Mouse (Mus musculus) lung, postnatal 0 days (tissue): ENCODE results near the gene Znhit1. TPM values are rescaled to one million over a fixed set of nuclear protein-coding genes. Genes with fewer than 3 reads are reported as not detected.
"Not testable (repeated sequence)": the region's sequence is repeated elsewhere in the genome, so short reads cannot be mapped to it uniquely, and the experiment has no call there.

Experiments used
- ATAC-seq: fragments of 200-750 bp; cut with Nextera tagmentation; 2 replicates; pipeline ENCODE4 v1.8.0; 2017; ENCODE audit warnings: moderate library complexity
- DNase-seq: peaks from one replicate; pipeline ENCODE4 v3.0.0-alpha.2; 2016; ENCODE audit warnings: low spot score
- H3K27ac ChIP-seq: fragments of 300-500 bp; sonication (generic); 2 replicates; pipeline ENCODE4 v1.5.1; 2014; ENCODE audit warnings: antibody characterized with exemption, mild to moderate bottlenecking, low read length, mixed read lengths
- H3K27me3 ChIP-seq: fragments of 300-500 bp; sonication (generic); replicated peaks from 2 replicates; pipeline ENCODE4 v1.6.1; 2014; ENCODE audit warnings: low read length, mixed read lengths; ENCODE audit not compliant: insufficient read depth
- H3K36me3 ChIP-seq: fragments of 300-500 bp; sonication (generic); 2 replicates; pipeline ENCODE4 v1.6.1; 2014; ENCODE audit warnings: low read length, mixed read lengths; ENCODE audit not compliant: insufficient read depth
- H3K4me1 ChIP-seq: fragments of 300-500 bp; sonication (generic); 2 replicates; pipeline ENCODE4 v1.6.1; 2014; ENCODE audit warnings: antibody characterized with exemption, low read depth, low read length, mixed read lengths; ENCODE audit not compliant: insufficient read depth
- H3K4me2 ChIP-seq: fragments of 300-500 bp; sonication (generic); replicated peaks from 2 replicates; pipeline ENCODE4 v1.6.1; 2014; ENCODE audit warnings: low read depth, mild to moderate bottlenecking, low read length, moderate library complexity, mixed read lengths
- H3K4me3 ChIP-seq: fragments of 300-500 bp; sonication (generic); 2 replicates; pipeline ENCODE4 v1.5.1; 2014; ENCODE audit warnings: low read depth, low read length
- H3K9ac ChIP-seq: fragments of 300-500 bp; sonication (generic); replicated peaks from 2 replicates; pipeline ENCODE4 v1.6.1; 2014; ENCODE audit warnings: low read depth, mild to moderate bottlenecking
- H3K9me3 ChIP-seq: fragments of 300-500 bp; sonication (generic); 2 replicates; pipeline ENCODE4 v1.6.1; 2016; ENCODE audit warnings: low read length, mixed read lengths
- CTCF ChIP-seq: IDR thresholded peaks from 2 replicates; pipeline ENCODE4 v1.5.1; 2016; ENCODE audit warnings: antibody characterized with exemption, mild to moderate bottlenecking
- EP300 ChIP-seq: IDR thresholded peaks from 2 replicates; pipeline ENCODE4 v1.6.1; 2016; ENCODE audit warnings: antibody characterized with exemption, mild to moderate bottlenecking, control low read depth
- WGBS: fragments of 180-500 bp; shearing (Covaris S2); extraction: QIAGEN DNeasy Blood & Tissue Kit; methylation state at CpG from one replicate; pipeline ENCODE4 v1.1.7; 2014; 5-methylcytosine and 5-hydroxymethylcytosine counted together
- polyA plus RNA-seq: library from polyadenylated mRNA; unstranded; fragments of >200 nt; fragmentation: Nextera tagmentation; extraction: Ambion mirVana; gene quantifications from 2 replicates; pipeline ENCODE4 v1.2.1, GENCODE M21; 2015

Gene Znhit1
- polyA plus RNA-seq, 1 experiment from 2014 or later = 83.9 TPM

GRCm38 (mm10) chr5:136953015-136953414, 34.8 kb downstream of the Znhit1 start, which contains the start of gene Fis1:
TSS of gene Fis1 (plus strand) at chr5:136953275.
- WGBS = 0% methylated on average over 23 of the region's 23 CpGs

GRCm38 (mm10) chr5:136952153-136952552, 35.7 kb downstream of the Znhit1 start:
- Histone ChIP-seq H3K4me1 (peaks cover 5% of the 10 kb centered on the region), H3K27me3 (no peaks in the 10 kb centered on the region), H3K36me3 (no peaks in the 10 kb centered on the region), H3K4me3 (no peak overlapping the region), H3K27ac (no peak overlapping the region), H3K9ac (no peak overlapping the region), H3K4me2 (no peak overlapping the region), H3K9me3 (no peaks in the 10 kb centered on the region)
- DNase-seq (no peak), ATAC-seq (no peak)
- 73% methylated on average over 4 of the region's 4 CpGs for WGBS
- TF ChIP-seq CTCF (no peak), EP300 (no peak)

More at GRCm38 (mm10) chr5:136953015-136953414, 34.8 kb downstream of the Znhit1 start, which contains the start of gene Fis1:
- peak; percentile 100 for ATAC-seq
- peaks cover 5% of the 10 kb centered on the region for H3K4me1 ChIP-seq
- peak within 1 kb of the TSS; percentile 65 for H3K4me3 ChIP-seq
- peak within 1 kb of the TSS; percentile 85 for H3K27ac ChIP-seq
- TF ChIP-seq EP300 (no peak), CTCF (no peak; the same call in none of the 2 replicates)
- H3K36me3 ChIP-seq = no peaks in the 10 kb centered on the region
- H3K4me2 ChIP-seq = peak within 1 kb of the TSS; percentile 71
- peak within 1 kb of the TSS; percentile 64 for H3K9ac ChIP-seq
- peak; percentile 99 for DNase-seq
- no peaks in the 10 kb centered on the region for H3K9me3 ChIP-seq
- H3K27me3 ChIP-seq = no peaks in the 10 kb centered on the region

- no peak for TF ChIP-seq EP300
- no peak for TF ChIP-seq CTCF
- H3K4me1 ChIP-seq = peaks cover 5% of the 10 kb centered on the region
- no peaks in the 10 kb centered on the region for H3K9me3 ChIP-seq
- DNase-seq (no peak), ATAC-seq (no peak)
- H3K36me3 ChIP-seq = no peaks in the 10 kb centered on the region
- no peak overlapping the region for H3K4me2 ChIP-seq
- no peaks in the 10 kb centered on the region for H3K27me3 ChIP-seq
- 86% methylated on average over 6 of the region's 6 CpGs for WGBS
- no peak overlapping the region for H3K9ac ChIP-seq
- no peak overlapping the region for H3K4me3 ChIP-seq
- H3K27ac ChIP-seq = no peak overlapping the region
These were observed 37.3 kb downstream of the Znhit1 start for GRCm38 (mm10) chr5:136950521-136950920.

- H3K4me1 ChIP-seq, H3K36me3 ChIP-seq, H3K27me3 ChIP-seq, H3K27ac ChIP-seq, H3K4me3 ChIP-seq, ATAC-seq, H3K4me2 ChIP-seq, H3K9me3 ChIP-seq, H3K9ac ChIP-seq: not testable (repeated sequence)
- peak; percentile 44 for DNase-seq
- 70% methylated on average over 14 of the region's 14 CpGs for WGBS
These were observed 38.1 kb downstream of the Znhit1 start for GRCm38 (mm10) chr5:136949551-136950336.

GRCm38 (mm10) chr5:136947874-136948273, 39.9 kb downstream of the Znhit1 start:
- Histone ChIP-seq H3K27ac (no peak overlapping the region), H3K9me3 (no peaks in the 10 kb centered on the region), H3K4me1 (no peaks in the 10 kb centered on the region; the same call in 1 of the 2 replicates), H3K4me3 (no peak overlapping the region), H3K36me3 (no peaks in the 10 kb centered on the region), H3K4me2 (no peak overlapping the region), H3K9ac (no peak overlapping the region), H3K27me3 (no peaks in the 10 kb centered on the region)
- DNase-seq (no peak), ATAC-seq (no peak)
- TF ChIP-seq CTCF (no peak), EP300 (no peak)

- 72% methylated on average over 12 of the region's 12 CpGs for WGBS
- Histone ChIP-seq H3K27ac (no peak overlapping the region), H3K9me3 (no peaks in the 10 kb centered on the region), H3K4me1 (no peaks in the 10 kb centered on the region), H3K36me3 (no peaks in the 10 kb centered on the region), H3K4me3 (no peak overlapping the region), H3K9ac (no peak overlapping the region), H3K27me3 (no peaks in the 10 kb centered on the region), H3K4me2 (no peak overlapping the region)
- TF ChIP-seq CTCF (no peak), EP300 (no peak)
- ATAC-seq = no peak
- DNase-seq = no peak
These were observed 42.7 kb downstream of the Znhit1 start for GRCm38 (mm10) chr5:136945084-136945483.
